Comparison of ENCODE assay signal across 14 mouse cellular contexts in genomic region chr15:73957448-73957847, GRCm38 (mm10).
DNase-seq lines count a peak whose midpoint lies in the region; ATAC-seq and TF ChIP-seq lines count a peak whose summit lies in the region.
"Had no signal": no experiment of that assay in that cellular context is flagged by ENCODE, and none has a peak within 500 bp of the region (broad histone marks: within the 10 kb centered on the region; RNA-seq: fewer than 3 reads in every experiment).

No protein-coding gene starts in this region.

- peak; percentile 11 for DNase-seq in liver
- DNase-seq in liver, postnatal 0 days: no peak
- peak; percentile 5 for DNase-seq in 416B (ENCODE audit: low read depth)
- peak; percentile 30 for DNase-seq in ES-E14 (ENCODE audit: low read depth, low spot score)
- DNase-seq in embryo, embryonic 9.5 days (ENCODE audit: extremely low spot score): peak; percentile 12
- no peak for DNase-seq in urinary bladder, postnatal 25 days (ENCODE audit: low spot score)
- no peak for DNase-seq in layer of hippocampus, adult 8-10 months (ENCODE audit: low spot score in 2 of 2)
- DNase-seq: kidney, adult 11 months had no signal

- no peak overlapping the region for H3K27ac ChIP-seq in liver, postnatal 0 days (ENCODE audit: low read depth)
- H3K27ac ChIP-seq in ES-E14 (ENCODE audit: insufficient read depth, low read depth, low read length, poor library complexity, severe bottlenecking): no peak overlapping the region
- H3K27ac ChIP-seq in intestine, embryonic 16.5 days (ENCODE audit: low read length): no peak overlapping the region
- H3K27ac ChIP-seq: embryonic facial prominence, embryonic 13.5 days; heart, embryonic 13.5 days; left cerebral cortex, adult 2 months; macrophage had no signal

- no peaks in the 10 kb centered on the region for H3K4me1 ChIP-seq in liver, postnatal 0 days (ENCODE audit: insufficient read depth)
- H3K4me1 ChIP-seq in ES-E14 (ENCODE audit: control insufficient read depth in 2 of 2, insufficient read depth in 2 of 2, low read length in 2 of 2, poor library complexity in 1 of 2): no peaks in the 10 kb centered on the region
- no peaks in the 10 kb centered on the region for H3K4me1 ChIP-seq in intestine, embryonic 16.5 days (ENCODE audit: control insufficient read depth, insufficient read depth, low read length)
- H3K4me1 ChIP-seq: embryonic facial prominence, embryonic 13.5 days; heart, embryonic 13.5 days had no signal

- H3K4me3 ChIP-seq in liver, postnatal 0 days (ENCODE audit: low read depth, low read length): no peak overlapping the region
- H3K4me3 ChIP-seq in ES-E14 (ENCODE audit: insufficient read depth in 1 of 2, low read depth in 1 of 2, low read length in 2 of 2, poor library complexity in 1 of 2, severe bottlenecking in 1 of 2): no peak overlapping the region
- H3K4me3 ChIP-seq in intestine, embryonic 16.5 days (ENCODE audit: low read length): no peak overlapping the region
- H3K4me3 ChIP-seq: embryonic facial prominence, embryonic 13.5 days; heart, embryonic 13.5 days; left cerebral cortex, adult 2 months had no signal

- TF ChIP-seq CTCF in liver, postnatal 0 days (IDR thresholded peaks at IDR 0.05; ENCODE audit: low read depth): no peak

- ATAC-seq in liver, postnatal 0 days: no peak
- no peak for ATAC-seq in intestine, embryonic 16.5 days
- ATAC-seq: Patski had no signal

- in situ Hi-C loops in ES-E14 (cut with MboI; ENCODE audit: low sequenced_read_pairs in 2 of 2, unreplicated experiment in 2 of 2): no loop called here

- no peaks in the 10 kb centered on the region for H3K36me3 ChIP-seq in liver, postnatal 0 days (replicated peaks; ENCODE audit: insufficient read depth, low read length)
- H3K36me3 ChIP-seq in ES-E14 (ENCODE audit: control insufficient read depth, insufficient read depth, low read length, poor library complexity, severe bottlenecking): no peaks in the 10 kb centered on the region
- H3K36me3 ChIP-seq in intestine, embryonic 16.5 days (ENCODE audit: control insufficient read depth, insufficient read depth, low read length): no peaks in the 10 kb centered on the region
- H3K36me3 ChIP-seq: embryonic facial prominence, embryonic 13.5 days; heart, embryonic 13.5 days had no signal

- no peaks in the 10 kb centered on the region for H3K27me3 ChIP-seq in liver, postnatal 0 days (ENCODE audit: insufficient read depth, low read length)
- H3K27me3 ChIP-seq in intestine, embryonic 16.5 days (replicated peaks; ENCODE audit: control insufficient read depth, insufficient read depth, low read length): no peaks in the 10 kb centered on the region
- H3K27me3 ChIP-seq: embryonic facial prominence, embryonic 13.5 days; Patski had no signal

- H3K4me2 ChIP-seq in liver, postnatal 0 days (ENCODE audit: low read depth, low read length): no peak overlapping the region
- H3K4me2 ChIP-seq in intestine, embryonic 16.5 days (ENCODE audit: low read depth, low read length): no peak overlapping the region
- H3K4me2 ChIP-seq: embryonic facial prominence, embryonic 13.5 days; heart, embryonic 13.5 days had no signal

- no peak overlapping the region for H3K9ac ChIP-seq in liver, postnatal 0 days (replicated peaks)
- no peak overlapping the region for H3K9ac ChIP-seq in ES-E14 (ENCODE audit: insufficient read depth, low read depth, low read length, poor library complexity, severe bottlenecking)
- H3K9ac ChIP-seq in intestine, embryonic 16.5 days (ENCODE audit: low read depth, low read length): no peak overlapping the region
- H3K9ac ChIP-seq: embryonic facial prominence, embryonic 13.5 days; heart, embryonic 13.5 days had no signal

- no peaks in the 10 kb centered on the region for H3K9me3 ChIP-seq in liver, postnatal 0 days (ENCODE audit: low read length)
- H3K9me3 ChIP-seq in ES-E14 (ENCODE audit: control insufficient read depth, insufficient read depth, low read depth, low read length): no peaks in the 10 kb centered on the region
- H3K9me3 ChIP-seq in intestine, embryonic 16.5 days (ENCODE audit: control insufficient read depth, low read length): no peaks in the 10 kb centered on the region
- H3K9me3 ChIP-seq: embryonic facial prominence, embryonic 13.5 days; heart, embryonic 13.5 days had no signal

- no peak for TF ChIP-seq EP300 in liver, postnatal 0 days (IDR thresholded peaks at IDR 0.05; ENCODE audit: low read depth)

- 25% methylated on average over 6 of the region's 6 CpGs for WGBS in liver, postnatal 0 days (ENCODE audit: insufficient replicate concordance)
- WGBS in intestine, embryonic 16.5 days: 29% methylated on average over 6 of the region's 6 CpGs

TF ChIP-seq in ES-E14, 5 proteins besides CTCF, POLR2A, EP300 and RAD21:
- TF ChIP-seq HCFC1 (IDR thresholded peaks at IDR 0.05; ENCODE audit: borderline replicate concordance, insufficient read depth, low read length) (no peak), ZNF384 (IDR thresholded peaks at IDR 0.05; ENCODE audit: low read depth, low read length) (no peak), CHD2 (IDR thresholded peaks at IDR 0.05; ENCODE audit: low read depth, low read length) (no peak), MAFK (IDR thresholded peaks at IDR 0.05; ENCODE audit: insufficient read depth, low read depth, low read length) (no peak), ZC3H11A (IDR thresholded peaks at IDR 0.05; ENCODE audit: borderline replicate concordance, low read depth, low read length) (no peak)

Comparison
In these comparisons a context has a peak if more than half of its experiments do, and no peak if none do; other contexts are left out.
1. DNase-seq: peak in liver (single experiment), 416B (single experiment), ES-E14 (single experiment) and embryo, embryonic 9.5 days (single experiment); none in liver, postnatal 0 days (single experiment), urinary bladder, postnatal 25 days (single experiment) and layer of hippocampus, adult 8-10 months (0 of 2).